ENCODE assay signal across 32 mouse cellular contexts in the genomic region with DNA sequence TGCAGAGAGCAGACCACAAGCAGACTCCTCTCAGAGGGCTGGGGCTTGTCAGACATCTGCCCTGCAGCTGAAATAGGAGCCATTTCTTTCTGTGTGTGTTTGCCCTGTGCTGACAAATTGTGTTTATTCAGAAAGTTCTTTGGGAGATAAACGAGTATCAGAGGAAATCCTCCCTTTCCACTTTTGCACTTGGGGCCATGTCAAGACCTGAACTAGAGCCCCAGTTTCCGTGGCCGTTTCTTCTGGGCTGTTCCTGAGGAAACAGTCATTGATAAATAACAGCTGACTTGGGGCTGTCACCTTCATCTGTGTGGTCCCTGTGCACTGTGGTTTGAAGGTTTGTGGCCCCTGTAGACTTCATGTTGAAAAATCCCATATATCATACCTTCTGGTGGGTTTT. TPM values are rescaled to one million over a fixed set of nuclear protein-coding genes. Genes with fewer than 3 reads are reported as not detected.
A peak's percentile ranks its signal among the peaks of the same experiment; 100 is the strongest.
DNase-seq lines count a peak whose midpoint lies in the region; ATAC-seq and TF ChIP-seq lines count a peak whose summit lies in the region.
"Had no signal": no experiment of that assay in that cellular context is flagged by ENCODE, and none has a peak within 500 bp of the region (broad histone marks: within the 10 kb centered on the region; RNA-seq: fewer than 3 reads in every experiment).

No protein-coding gene starts in this region.

- ATAC-seq in heart, embryonic 15.5 days (replicated peaks; ENCODE audit: insufficient number of reproducible peaks, insufficient read depth, low FRiP score, low read depth) = 0 out of 2 replicates have a peak, but pooled peaks have one; percentile 35
- ATAC-seq in liver, embryonic 14.5 days (ENCODE audit: insufficient read depth) = no peak
- ATAC-seq in midbrain, embryonic 11.5 days (ENCODE audit: low FRiP score) = no peak
- ATAC-seq: CD4-positive, CD25-positive, alpha-beta regulatory T cell, adult 4 months; forebrain, embryonic 14.5 days; intestine, postnatal 0 days; midbrain, embryonic 16.5 days had no signal

- no peaks in the 10 kb centered on the region for H3K27me3 ChIP-seq in heart, embryonic 15.5 days
- H3K27me3 ChIP-seq in liver, embryonic 14.5 days (ENCODE audit: control insufficient read depth, insufficient read depth, low read length) = no peaks in the 10 kb centered on the region
- no peaks in the 10 kb centered on the region for H3K27me3 ChIP-seq in midbrain, embryonic 11.5 days (ENCODE audit: control insufficient read depth, insufficient read depth, low read length)
- H3K27me3 ChIP-seq: embryonic facial prominence, embryonic 12.5 days; hindbrain, embryonic 13.5 days; limb, embryonic 15.5 days had no signal

- no peak overlapping the region for H3K4me3 ChIP-seq in heart, embryonic 15.5 days
- no peak overlapping the region for H3K4me3 ChIP-seq in liver, embryonic 14.5 days (ENCODE audit: insufficient read depth in 1 of 2, low read depth in 2 of 2, low read length in 2 of 2)
- H3K4me3 ChIP-seq in midbrain, embryonic 11.5 days (ENCODE audit: low read depth, low read length) = no peak overlapping the region
- H3K4me3 ChIP-seq: embryonic facial prominence, embryonic 12.5 days; heart, embryonic 13.5 days; hindbrain, embryonic 13.5 days; limb, embryonic 10.5 days; limb, embryonic 15.5 days; midbrain, embryonic 10.5 days had no signal

- no peak overlapping the region for H3K4me2 ChIP-seq in heart, embryonic 15.5 days
- H3K4me2 ChIP-seq in liver, embryonic 14.5 days (ENCODE audit: low read depth) = no peak overlapping the region
- H3K4me2 ChIP-seq in midbrain, embryonic 11.5 days = no peak overlapping the region
- H3K4me2 ChIP-seq: embryonic facial prominence, embryonic 12.5 days; heart, embryonic 13.5 days; hindbrain, embryonic 13.5 days; limb, embryonic 15.5 days had no signal

- WGBS in heart, embryonic 15.5 days = 27% methylated on average over 3 of the region's 3 CpGs
- 13% methylated on average over 3 of the region's 3 CpGs for WGBS in liver, embryonic 14.5 days (ENCODE audit: insufficient replicate concordance)
- 73% methylated on average over 3 of the region's 3 CpGs for WGBS in midbrain, embryonic 11.5 days

- H3K36me3 ChIP-seq in heart, embryonic 15.5 days = no peaks in the 10 kb centered on the region
- H3K36me3 ChIP-seq in liver, embryonic 14.5 days (replicated peaks; ENCODE audit: control insufficient read depth, insufficient read depth, low read depth) = no peaks in the 10 kb centered on the region
- H3K36me3 ChIP-seq in midbrain, embryonic 11.5 days (ENCODE audit: control insufficient read depth, insufficient read depth, low read length) = no peaks in the 10 kb centered on the region
- H3K36me3 ChIP-seq: embryonic facial prominence, embryonic 12.5 days; heart, embryonic 13.5 days; hindbrain, embryonic 13.5 days; limb, embryonic 10.5 days; limb, embryonic 15.5 days; midbrain, embryonic 10.5 days had no signal

- H3K9me3 ChIP-seq in heart, embryonic 15.5 days (replicated peaks) = no peaks in the 10 kb centered on the region
- H3K9me3 ChIP-seq in liver, embryonic 14.5 days (ENCODE audit: control insufficient read depth, low read length) = no peaks in the 10 kb centered on the region
- no peaks in the 10 kb centered on the region for H3K9me3 ChIP-seq in midbrain, embryonic 11.5 days (ENCODE audit: control insufficient read depth, low read length)
- H3K9me3 ChIP-seq: embryonic facial prominence, embryonic 12.5 days; heart, embryonic 13.5 days; hindbrain, embryonic 13.5 days; limb, embryonic 10.5 days; limb, embryonic 15.5 days; midbrain, embryonic 10.5 days had no signal

- intact Hi-C loops in heart, postnatal 25 days (cut with DNase I) = no loop called here

- H3K4me1 ChIP-seq in heart, embryonic 15.5 days (replicated peaks) = peaks cover 14% of the 10 kb centered on the region
- H3K4me1 ChIP-seq in liver, embryonic 14.5 days (replicated peaks; ENCODE audit: control insufficient read depth in 2 of 2, insufficient read depth in 2 of 2, low read length in 1 of 2) = peaks cover 26 to 56% of the 10 kb centered on the region in 2 experiments
- no peaks in the 10 kb centered on the region for H3K4me1 ChIP-seq in midbrain, embryonic 11.5 days (ENCODE audit: control insufficient read depth, insufficient read depth, low read length)
- H3K4me1 ChIP-seq: midbrain, embryonic 10.5 days had no signal

- no peak overlapping the region for H3K27ac ChIP-seq in heart, embryonic 15.5 days
- peak overlapping the region; percentile 5; the same call in 1 of the 2 replicates for H3K27ac ChIP-seq in liver, embryonic 14.5 days
- H3K27ac ChIP-seq in midbrain, embryonic 11.5 days (ENCODE audit: low read depth, low read length) = no peak overlapping the region
- H3K27ac ChIP-seq: embryonic facial prominence, embryonic 12.5 days; heart, embryonic 13.5 days; hindbrain, embryonic 13.5 days; limb, embryonic 10.5 days; limb, embryonic 15.5 days; midbrain, embryonic 10.5 days had no signal

- TF ChIP-seq EP300 in liver, embryonic 14.5 days (IDR thresholded peaks at IDR 0.05; ENCODE audit: low read depth) = no peak

- no peak for TF ChIP-seq CTCF in liver, embryonic 14.5 days (IDR thresholded peaks at IDR 0.05; ENCODE audit: low read depth)

- H3K9ac ChIP-seq in heart, embryonic 15.5 days = no peak overlapping the region
- no peak overlapping the region; the same call in 1 of the 2 replicates for H3K9ac ChIP-seq in liver, embryonic 14.5 days (replicated peaks)
- H3K9ac ChIP-seq in midbrain, embryonic 11.5 days (ENCODE audit: low read length) = no peak overlapping the region
- H3K9ac ChIP-seq: embryonic facial prominence, embryonic 12.5 days; heart, embryonic 13.5 days; hindbrain, embryonic 13.5 days; limb, embryonic 15.5 days had no signal

- DNase-seq in heart, postnatal 25 days (ENCODE audit: low spot score) = no peak
- DNase-seq in kidney, postnatal 10 days = peak; percentile 43
- no peak for DNase-seq in kidney, adult 11 months
- peak; percentile 50 for DNase-seq in kidney, postnatal 14 days
- DNase-seq in liver, embryonic 14.5 days (ENCODE audit: low read depth in 3 of 3, low spot score in 3 of 3) = no peak
- DNase-seq in midbrain, embryonic 11.5 days (ENCODE audit: low spot score, missing footprints) = no peak
- DNase-seq: adrenal gland, postnatal 14 days; cerebellum, adult 11 months; cerebellum, adult 9-11 months; embryo, embryonic 11 days; gastrocnemius, postnatal 14 days; heart, postnatal 36 days; layer of hippocampus, adult 9-11 months; lung, postnatal 14 days; right cerebral cortex, adult 18-20 months; spleen, adult 18-20 months; thymus, adult 18-20 months; thymus, postnatal 25 days had no signal

RNA-seq across cellular contexts. Expression of a gene that starts 10.9 kb away (rescaled TPM):
- polyA plus RNA-seq in heart, embryonic 15.5 days (2015; fragmentation: Nextera tagmentation; extraction: Ambion mirVana) = 16.2 and 16.9 TPM in 2 replicates
- total RNA-seq in heart, postnatal 25 days (2021) = 10 to 100 TPM; 12.2 to 12.3 TPM
- 7.5 and 13.8 TPM in 2 replicates for polyA plus RNA-seq in liver, embryonic 14.5 days (2012; rRNA removed)
- 24.0 and 26.5 TPM in 2 replicates for polyA plus RNA-seq in liver, embryonic 14.5 days (2014; fragmentation: Nextera tagmentation; extraction: Ambion mirVana)
- polyA plus RNA-seq in midbrain, embryonic 11.5 days (2014; fragmentation: Nextera tagmentation; extraction: Ambion mirVana) = 15.8 and 16.6 TPM in 2 replicates

RNA-seq across cellular contexts. Expression of a gene that starts 29.2 kb away (rescaled TPM):
- polyA plus RNA-seq in heart, embryonic 15.5 days (2015; fragmentation: Nextera tagmentation; extraction: Ambion mirVana) = 4.6 and 6.1 TPM in 2 replicates
- 1 to 10 TPM; 2.1 to 2.7 TPM for total RNA-seq in heart, postnatal 25 days (2021)
- polyA plus RNA-seq in liver, embryonic 14.5 days (2012; rRNA removed) = 1.9 and 2.1 TPM in 2 replicates
- polyA plus RNA-seq in liver, embryonic 14.5 days (2014; fragmentation: Nextera tagmentation; extraction: Ambion mirVana) = 1.7 and 1.9 TPM in 2 replicates
- polyA plus RNA-seq in midbrain, embryonic 11.5 days (2014; fragmentation: Nextera tagmentation; extraction: Ambion mirVana) = 7.3 and 7.7 TPM in 2 replicates
- total RNA-seq: granulocyte monocyte progenitor cell, adult 5-6 weeks; megakaryocyte progenitor cell, adult 5-6 weeks; neutrophil, adult 5-6 weeks had no signal
- polyA plus RNA-seq: CD4-positive, CD25-positive, alpha-beta regulatory T cell, adult 4 months had no signal

Comparison
In these comparisons a context has a peak if more than half of its experiments do, and no peak if none do; other contexts are left out.
1. DNase-seq: peak in kidney, postnatal 10 days (single experiment) and kidney, postnatal 14 days (single experiment); none in heart, postnatal 25 days (single experiment), kidney, adult 11 months (single experiment), liver, embryonic 14.5 days (0 of 3) and midbrain, embryonic 11.5 days (single experiment).